Mouse (Mus musculus) kidney, adult 11 months (tissue): ENCODE data around the gene Lamb1.
A peak's percentile ranks its signal among the peaks of the same experiment; 100 is the strongest.

Experiments
- DNase-seq: peaks from one replicate; pipeline ENCODE4 v3.0.0; 2022

Lamb1 gene

GRCm38 (mm10) chr12:31290951-31291350 lies 25.9 kb downstream of the Lamb1 start:
- DNase-seq, result no peak

DNA sequence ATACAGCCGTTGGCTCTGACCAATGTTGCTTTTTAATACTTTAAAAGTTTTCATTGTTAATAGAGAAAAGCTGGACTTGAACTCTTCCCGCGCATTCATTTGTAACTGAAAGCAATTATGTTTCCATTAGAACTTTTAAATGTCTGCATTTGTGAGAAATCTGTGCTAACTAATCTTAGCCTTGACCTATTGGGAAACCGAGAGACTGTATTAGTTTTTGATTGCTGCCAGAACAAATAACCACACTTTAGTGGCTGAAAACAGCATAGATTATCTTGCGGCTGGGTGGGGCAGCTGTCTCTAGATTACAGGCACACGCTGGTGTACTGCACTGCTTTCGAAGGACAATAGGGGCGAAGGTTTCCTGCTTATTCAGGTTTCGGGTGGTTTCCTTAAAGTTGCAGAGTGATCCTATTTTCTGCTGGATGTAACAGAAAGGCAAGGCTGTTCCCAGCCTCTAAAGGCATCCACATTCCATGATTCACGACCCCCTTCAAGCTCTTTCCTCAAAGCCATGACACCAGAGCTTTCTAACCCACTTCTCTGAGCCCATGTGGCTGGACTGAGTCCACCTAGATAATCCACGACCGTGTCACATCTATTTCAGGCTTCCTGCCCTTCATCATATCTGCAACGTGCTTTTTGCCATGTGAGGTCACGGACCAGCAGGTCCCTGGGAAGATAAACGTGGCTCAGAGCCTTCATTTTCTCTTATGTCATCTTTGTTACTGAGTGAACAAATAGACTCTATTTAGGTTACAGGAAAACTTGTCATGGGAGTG lies 28.5 kb downstream of the Lamb1 start:
- DNase-seq, result no peak

- no peak for DNase-seq
These were observed 29.5 kb downstream of the Lamb1 start for GRCm38 (mm10) chr12:31294526-31294925.

DNA sequence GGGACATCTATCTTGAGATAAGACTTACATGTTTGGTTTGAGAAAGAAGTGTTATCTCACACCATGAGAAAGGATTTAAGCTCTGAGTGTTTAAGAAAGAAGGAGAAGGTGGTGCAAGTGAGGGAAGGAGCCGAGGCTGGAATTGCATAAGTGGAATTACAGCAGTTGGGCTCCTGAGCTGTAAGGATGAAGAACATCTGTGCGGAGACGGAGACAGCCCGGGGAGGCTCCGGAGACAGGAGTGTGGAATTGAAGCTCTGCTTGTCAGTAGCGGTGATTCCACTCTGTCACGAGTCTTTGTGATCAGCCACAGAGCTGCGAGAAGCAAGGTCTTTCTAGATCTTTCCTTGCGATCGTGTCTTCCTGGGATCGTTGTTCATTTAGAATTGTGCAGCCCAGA lies 30.0 kb downstream of the Lamb1 start:
- no peak for DNase-seq

DNA sequence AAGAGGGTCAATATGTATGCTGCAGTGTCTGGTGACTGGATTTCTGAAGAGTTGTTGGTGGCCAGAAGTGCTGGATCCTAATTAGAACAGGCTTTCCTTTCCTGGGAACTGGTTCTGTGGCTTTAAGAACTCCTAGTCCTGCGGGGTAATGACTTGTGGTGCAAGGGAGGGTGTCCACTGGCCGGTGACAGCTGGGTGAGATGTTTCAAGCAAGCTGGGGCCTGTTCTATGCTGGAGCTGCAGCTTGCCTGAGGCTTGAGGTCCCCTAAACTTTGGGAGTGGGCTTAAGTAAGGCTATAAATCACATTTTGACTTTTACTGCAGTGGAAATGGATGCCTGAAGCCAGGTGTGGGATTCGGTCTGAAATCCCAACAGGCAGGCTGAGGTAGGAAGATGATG lies 30.5 kb downstream of the Lamb1 start:
- peak; percentile 50 for DNase-seq

GRCm38 (mm10) chr12:31296097-31296496 lies 31.1 kb downstream of the Lamb1 start:
- DNase-seq, result peak; percentile 57

DNA sequence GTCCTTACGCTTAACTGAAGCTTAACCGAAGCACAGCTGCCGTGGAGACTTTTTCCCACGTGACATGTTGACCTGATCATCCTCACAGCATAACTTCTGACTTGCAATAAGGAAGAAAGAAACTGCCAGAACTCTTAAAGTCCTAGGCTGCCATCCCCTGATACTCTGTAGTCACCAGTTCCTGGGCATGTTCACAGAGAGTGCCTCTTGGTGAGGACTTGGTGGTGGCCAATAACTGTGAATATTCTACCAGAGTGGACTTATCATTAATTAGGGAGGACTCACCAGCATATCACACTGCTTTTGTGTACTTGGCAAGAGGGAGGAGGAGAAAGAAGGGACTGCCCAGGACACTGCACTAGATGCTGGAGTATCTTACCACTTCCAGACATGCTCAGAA lies 33.1 kb downstream of the Lamb1 start:
- peak; percentile 48 for DNase-seq

GRCm38 (mm10) chr12:31298530-31298929 lies 33.5 kb downstream of the Lamb1 start:
- no peak for DNase-seq

DNA sequence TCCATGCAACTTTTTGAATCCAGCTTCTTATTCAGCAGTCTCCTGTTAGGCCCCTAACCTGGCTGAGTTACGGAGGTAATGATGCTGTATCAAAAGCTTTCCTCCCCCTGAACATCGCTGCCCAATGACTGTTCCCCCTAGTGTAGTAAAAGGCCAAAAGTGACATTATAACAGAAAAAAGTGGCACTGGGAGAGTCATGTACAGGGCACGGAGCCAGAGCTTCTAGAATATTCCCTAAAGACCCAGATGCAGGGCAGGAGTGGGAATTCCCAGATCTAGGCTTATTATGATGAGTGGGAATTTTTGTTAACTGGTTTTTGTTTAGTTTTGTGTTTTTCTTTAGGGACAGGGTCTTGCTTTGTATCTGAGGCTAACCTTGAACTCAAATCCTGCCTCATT lies 34.1 kb downstream of the Lamb1 start:
- DNase-seq, result no peak

- no peak for DNase-seq
These were observed 34.7 kb downstream of the Lamb1 start for GRCm38 (mm10) chr12:31299676-31300197.

GRCm38 (mm10) chr12:31300276-31300675 lies 35.2 kb downstream of the Lamb1 start:
- DNase-seq, result no peak

DNA sequence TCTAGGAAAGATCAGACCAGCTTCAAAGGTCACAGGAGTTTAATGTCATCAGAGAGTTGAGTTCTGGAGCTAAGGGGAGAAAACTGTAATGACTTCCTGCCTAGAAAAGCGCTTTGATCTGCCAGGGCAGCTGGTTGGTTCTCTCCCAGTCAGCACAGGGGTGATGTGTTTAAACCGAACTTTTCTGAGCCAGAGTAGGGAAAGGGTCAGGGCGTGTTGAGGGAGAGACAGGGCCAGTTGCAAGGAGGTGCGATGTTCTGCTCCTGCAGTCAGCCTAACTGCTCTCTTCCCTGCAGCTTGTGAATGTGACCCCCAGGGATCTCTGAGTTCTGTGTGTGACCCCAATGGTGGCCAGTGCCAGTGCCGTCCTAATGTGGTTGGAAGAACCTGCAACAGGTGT lies 37.2 kb downstream of the Lamb1 start:
- no peak for DNase-seq

DNA sequence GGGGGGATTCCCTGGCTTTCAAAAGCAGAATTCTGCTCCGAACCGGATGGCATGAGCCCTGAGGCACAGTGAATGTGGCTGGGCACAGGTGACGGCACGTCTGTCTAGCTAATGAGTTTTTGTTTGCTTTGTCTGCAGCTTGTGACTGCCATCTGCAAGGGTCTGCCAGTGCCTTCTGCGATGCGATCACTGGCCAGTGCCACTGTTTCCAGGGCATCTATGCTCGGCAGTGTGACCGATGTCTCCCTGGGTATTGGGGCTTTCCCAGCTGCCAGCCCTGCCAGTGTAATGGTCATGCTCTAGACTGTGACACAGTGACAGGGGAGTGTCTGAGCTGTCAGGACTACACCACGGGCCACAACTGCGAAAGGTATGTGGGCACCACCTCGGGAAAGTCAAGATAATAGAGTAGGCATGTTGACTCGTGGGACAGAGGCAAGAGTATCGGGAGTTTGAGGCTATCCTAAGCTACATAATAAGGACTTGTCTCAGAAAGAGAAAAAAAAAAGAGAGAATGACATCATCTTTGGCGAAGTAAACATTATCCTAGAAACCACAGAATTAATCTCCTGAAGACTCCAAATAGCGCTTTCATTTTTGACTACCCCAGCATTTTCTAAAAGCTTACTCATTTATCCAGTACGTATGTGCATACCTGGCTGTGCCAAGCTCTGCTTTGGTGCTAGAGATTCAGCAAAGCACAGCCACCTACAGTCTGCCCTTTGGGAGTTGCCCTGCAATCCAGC lies 37.9 kb downstream of the Lamb1 start:
- no peak for DNase-seq

DNA sequence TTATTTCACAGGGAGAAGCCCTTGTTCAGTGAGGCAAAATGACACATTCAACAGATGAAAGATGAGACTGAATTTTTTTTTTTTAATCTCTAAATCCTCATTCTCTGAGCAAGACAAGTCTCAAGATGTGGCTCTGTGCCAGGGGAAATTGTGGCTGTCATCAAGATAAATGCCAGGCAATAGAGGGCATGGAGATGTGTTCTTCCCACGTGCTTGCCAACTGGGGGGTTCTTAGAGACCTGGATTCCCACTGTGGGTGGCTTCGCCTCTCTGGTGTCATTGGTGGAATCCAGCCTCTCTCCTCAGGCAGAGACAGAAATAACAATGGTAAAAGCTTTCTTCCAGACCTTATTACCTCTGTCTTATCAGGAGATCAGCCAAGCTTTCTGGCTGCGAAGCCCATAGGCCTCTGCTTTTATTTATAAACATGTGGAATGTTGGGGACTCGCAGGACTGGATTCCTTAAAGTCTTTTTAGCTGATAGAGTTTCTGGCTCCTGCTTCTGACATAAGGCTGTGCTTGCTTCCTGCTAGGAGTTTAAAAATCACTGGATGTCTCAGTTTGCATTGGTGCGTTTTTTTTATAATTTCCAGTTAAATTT lies 41.1 kb downstream of the Lamb1 start:
- no peak for DNase-seq

DNA sequence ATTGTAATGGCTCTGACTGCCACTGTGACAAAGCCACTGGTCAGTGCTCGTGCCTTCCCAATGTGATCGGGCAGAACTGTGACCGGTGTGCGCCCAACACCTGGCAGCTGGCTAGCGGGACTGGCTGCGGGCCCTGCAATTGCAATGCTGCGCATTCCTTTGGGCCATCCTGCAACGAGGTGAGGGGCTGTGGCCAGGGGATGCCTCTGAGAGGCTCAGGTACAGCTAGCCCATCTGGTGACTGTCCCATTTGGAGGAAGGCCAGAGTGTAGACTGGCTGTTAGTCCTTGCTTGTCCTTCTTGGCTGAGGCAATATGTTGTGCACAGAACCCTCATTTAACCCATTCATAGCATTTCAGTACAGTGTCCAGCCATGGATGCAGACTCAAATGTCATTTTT lies 42.0 kb downstream of the Lamb1 start:
- no peak for DNase-seq

DNA sequence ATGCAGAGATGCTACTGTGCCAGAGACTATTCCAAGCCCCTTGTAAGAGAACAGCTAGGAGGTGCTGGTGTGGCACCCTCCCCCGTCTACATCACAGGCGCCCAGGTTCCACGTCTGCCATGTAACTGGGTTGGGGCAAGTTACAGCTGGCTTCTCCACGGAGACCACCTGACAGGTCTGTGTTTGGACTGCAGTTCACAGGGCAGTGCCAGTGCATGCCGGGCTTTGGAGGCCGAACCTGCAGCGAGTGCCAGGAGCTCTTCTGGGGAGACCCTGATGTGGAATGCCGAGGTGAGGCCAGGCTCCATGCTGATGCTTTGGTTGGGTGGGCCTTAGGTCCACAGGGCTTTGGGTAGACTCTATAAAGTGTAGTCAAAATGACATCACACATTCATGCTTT lies 42.7 kb downstream of the Lamb1 start:
- no peak for DNase-seq

GRCm38 (mm10) chr12:31310687-31311086 lies 45.7 kb downstream of the Lamb1 start:
- DNase-seq, result no peak

DNA sequence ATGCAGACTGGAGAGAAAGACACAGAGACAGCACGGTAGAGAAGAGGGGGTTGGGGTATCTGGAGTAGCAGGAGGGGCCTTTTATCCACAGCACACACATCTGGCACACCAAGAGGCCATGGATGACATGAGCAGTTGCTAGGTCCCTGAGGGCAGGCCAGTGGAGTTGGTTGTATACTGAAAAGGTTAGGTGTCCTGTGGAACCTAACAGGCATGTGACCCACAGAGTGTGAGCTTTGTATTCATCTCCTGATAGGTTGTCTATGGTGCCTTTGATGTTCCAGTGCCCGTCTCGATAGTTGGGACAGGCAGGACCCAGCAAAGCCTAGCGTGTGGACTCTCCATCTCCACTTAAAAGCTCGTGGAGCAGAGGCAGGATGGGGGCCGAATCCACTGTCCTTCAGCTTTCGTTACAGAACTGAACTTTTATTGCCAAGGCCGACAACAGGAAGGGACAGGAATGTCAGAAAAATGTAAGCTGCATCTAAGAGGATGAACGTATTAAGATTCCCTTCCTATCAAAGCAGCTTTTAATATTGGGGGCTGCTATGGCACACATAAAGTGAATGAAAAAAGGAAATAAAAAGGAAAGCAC lies 46.7 kb downstream of the Lamb1 start:
- no peak for DNase-seq

DNA sequence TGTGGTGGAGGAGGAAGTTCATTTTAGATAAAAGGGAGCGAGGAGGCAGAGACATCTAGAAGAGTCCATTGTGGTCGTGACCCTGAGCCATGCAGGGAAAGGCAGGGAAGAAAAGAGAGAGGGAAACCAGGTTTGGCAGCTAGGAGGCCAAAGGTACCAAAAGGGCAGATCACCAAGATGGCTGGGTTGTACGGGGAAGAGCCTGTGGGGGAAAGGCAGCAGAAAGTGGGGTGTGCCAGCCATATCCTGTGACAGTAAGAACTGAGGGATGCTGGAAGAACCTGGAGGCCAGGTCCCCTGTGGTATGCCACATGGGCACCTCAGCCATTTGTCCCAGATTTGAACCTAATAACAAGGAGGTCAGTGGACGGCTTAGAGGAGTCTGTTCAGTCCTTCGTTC lies 47.2 kb downstream of the Lamb1 start:
- no peak for DNase-seq

DNA sequence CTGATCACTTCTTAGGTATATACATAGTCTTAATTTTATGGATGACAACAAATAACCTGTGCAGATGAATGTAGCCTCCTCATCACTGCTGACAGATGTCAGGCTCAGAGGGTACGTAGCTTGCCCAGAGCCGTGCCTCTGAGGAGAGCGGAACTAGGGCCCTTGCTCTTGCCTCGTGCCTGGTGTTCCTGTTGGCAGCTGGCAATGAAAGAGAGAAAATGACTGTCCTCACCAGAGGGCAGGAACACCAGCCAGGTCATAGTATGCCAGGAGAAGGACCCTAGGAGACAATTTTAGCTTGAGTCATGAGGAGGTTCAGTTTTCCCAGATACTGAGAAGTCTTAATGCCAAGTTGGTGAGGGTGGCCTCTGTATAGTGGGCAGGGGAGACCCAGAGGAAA lies 48.1 kb downstream of the Lamb1 start:
- no peak for DNase-seq

DNA sequence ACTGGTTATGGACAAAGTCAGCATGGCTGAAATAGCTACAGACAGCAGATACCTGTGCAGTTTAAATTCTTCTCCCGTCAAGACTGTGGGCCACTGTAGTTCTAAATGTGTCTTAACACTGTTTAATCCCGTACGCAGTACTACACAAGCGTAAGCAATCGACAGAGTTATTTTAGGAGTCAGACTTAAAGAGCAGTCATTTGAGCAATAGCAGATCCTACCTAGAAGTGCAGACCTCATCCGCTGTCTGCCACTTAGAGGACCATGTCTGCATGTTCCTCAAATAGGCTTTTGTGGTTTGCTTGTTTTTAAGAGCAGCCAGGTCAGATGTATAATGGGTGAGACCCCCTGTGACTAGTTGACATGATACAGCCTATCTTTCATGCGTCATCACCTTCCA lies 49.3 kb downstream of the Lamb1 start:
- DNase-seq, result no peak

DNA sequence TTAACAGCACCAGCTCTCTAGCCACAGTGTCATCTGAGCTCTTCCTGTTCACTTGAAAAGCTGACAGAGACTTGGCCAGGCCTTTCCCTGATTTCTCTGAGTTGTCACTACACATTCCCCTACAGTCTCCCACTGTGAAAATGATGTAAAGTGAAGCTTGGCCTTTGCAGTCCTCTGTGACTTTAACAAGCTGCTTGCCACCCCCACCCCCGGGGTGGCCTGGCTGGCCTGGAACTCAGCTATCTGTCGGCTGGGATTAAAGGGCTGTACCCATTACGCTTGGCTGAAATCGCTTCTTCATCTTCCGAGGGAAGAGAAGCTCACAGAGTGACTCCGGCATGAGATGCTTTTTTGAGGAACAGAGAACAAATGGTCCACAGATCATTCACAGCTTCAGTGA lies 50.9 kb downstream of the Lamb1 start:
- no peak for DNase-seq

GRCm38 (mm10) chr12:31317670-31318408 lies 52.8 kb downstream of the Lamb1 start:
- no peak for DNase-seq
